Mouse (Mus musculus) MEL (cell line): ENCODE results near the gene Rnf212. TPM values are rescaled to one million over a fixed set of nuclear protein-coding genes. Genes with fewer than 3 reads are reported as not detected.
"Not testable (repeated sequence)": the region's sequence is repeated elsewhere in the genome, so short reads cannot be mapped to it uniquely, and the experiment has no call there.

Experiments
- DNase-seq: peaks from one replicate; pipeline ENCODE4 v3.0.0; 2011; ENCODE audit warnings: low read depth, low spot score
- H3K27ac ChIP-seq: 2 replicates; pipeline ENCODE4 v1.5.1; 2012; ENCODE audit warnings: low read depth, mild to moderate bottlenecking, control low read depth, low read length, moderate library complexity; ENCODE audit not compliant: control insufficient read depth
- H3K27me3 ChIP-seq, 2 experiments: fragments of 150-350 bp in 1 of 2; sonication (generic) in 1 of 2; 2 replicates each; pipeline ENCODE4 v1.6.1; 2012; ENCODE audit warnings: low read length in 2 of 2, mild to moderate bottlenecking in 2 of 2, improper control_type of control experiment in 1 of 2, moderate library complexity in 1 of 2; ENCODE audit not compliant: insufficient read depth in 2 of 2, control insufficient read depth in 1 of 2
- H3K36me3 ChIP-seq, 2 experiments: 2 replicates each; pipeline ENCODE4 v1.6.1; 2012 to 2014; ENCODE audit warnings: low read length in 2 of 2, improper control_type of control experiment in 1 of 2, inconsistent platforms in 1 of 2, mild to moderate bottlenecking in 1 of 2; ENCODE audit not compliant: insufficient read depth in 2 of 2, control insufficient read depth in 1 of 2
- H3K4me1 ChIP-seq, 2 experiments: fragments of 150-350 bp in 1 of 2; sonication (generic) in 1 of 2; 2 replicates each; pipeline ENCODE4 v1.6.1; 2012; ENCODE audit warnings: low read length in 2 of 2, improper control_type of control experiment in 1 of 2, mild to moderate bottlenecking in 1 of 2; ENCODE audit not compliant: insufficient read depth in 2 of 2, control insufficient read depth in 1 of 2
- H3K4me3 ChIP-seq, 2 experiments: fragments of 150-350 bp in 1 of 2; sonication (generic) in 1 of 2; 2 replicates each; pipeline ENCODE4 v1.5.1; 2012; ENCODE audit warnings: low read depth in 2 of 2, low read length in 2 of 2, mild to moderate bottlenecking in 2 of 2, moderate library complexity in 2 of 2, control low read depth in 1 of 2, improper control_type of control experiment in 1 of 2; ENCODE audit not compliant: control insufficient read depth in 1 of 2, insufficient read depth in 1 of 2
- H3K79me2 ChIP-seq: 2 replicates; pipeline ENCODE4 v1.6.1; 2012; ENCODE audit warnings: mild to moderate bottlenecking, low read length, moderate library complexity; ENCODE audit not compliant: control insufficient read depth, poor library complexity, insufficient read depth
- H3K9ac ChIP-seq: 2 replicates; pipeline ENCODE4 v1.6.1; 2012; ENCODE audit warnings: low read depth, mild to moderate bottlenecking, control low read depth, low read length, moderate library complexity; ENCODE audit not compliant: control insufficient read depth, poor library complexity, severe bottlenecking
- H3K9me3 ChIP-seq: fragments of 150-350 bp; sonication (generic); replicated peaks from 2 replicates; pipeline ENCODE4 v1.6.1; 2012; ENCODE audit warnings: mild to moderate bottlenecking, low read length, improper control_type of control experiment, moderate library complexity; ENCODE audit not compliant: insufficient read depth
- BHLHE40 ChIP-seq: IDR thresholded peaks from 2 replicates; pipeline ENCODE4 v1.6.1; 2012; ENCODE audit warnings: low read depth, mild to moderate bottlenecking, inconsistent platforms, low read length, improper control_type of control experiment, borderline replicate concordance
- CHD1 ChIP-seq: IDR thresholded peaks from 2 replicates; pipeline ENCODE4 v1.6.1; 2012; ENCODE audit warnings: low read depth, mild to moderate bottlenecking, inconsistent platforms, low read length, improper control_type of control experiment
- CHD2 ChIP-seq: IDR thresholded peaks from 2 replicates; pipeline ENCODE4 v1.6.1; 2011; ENCODE audit warnings: low read length, improper control_type of control experiment
- GABPA ChIP-seq: IDR thresholded peaks from 2 replicates; pipeline ENCODE4 v1.6.1; 2012; ENCODE audit warnings: low read depth, mild to moderate bottlenecking, inconsistent platforms, low read length, improper control_type of control experiment, moderate library complexity
- HCFC1 ChIP-seq: IDR thresholded peaks from 2 replicates; pipeline ENCODE4 v1.6.1; 2012; ENCODE audit warnings: low read depth, mild to moderate bottlenecking, inconsistent platforms, low read length, improper control_type of control experiment, moderate library complexity
- MAFK ChIP-seq: IDR thresholded peaks from 2 replicates; pipeline ENCODE4 v1.6.1; 2011; ENCODE audit warnings: low read depth, mild to moderate bottlenecking, low read length, improper control_type of control experiment, borderline replicate concordance
- MAX ChIP-seq: IDR thresholded peaks from 2 replicates; pipeline ENCODE4 v1.6.1; 2011; ENCODE audit warnings: low read length, improper control_type of control experiment
- MEF2A ChIP-seq: IDR thresholded peaks from 2 replicates; pipeline ENCODE4 v1.6.1; 2014; ENCODE audit warnings: low read depth, mild to moderate bottlenecking, inconsistent platforms, low read length, improper control_type of control experiment; ENCODE audit not compliant: poor library complexity, insufficient replicate concordance, severe bottlenecking; ENCODE audit errors: extremely low read depth
- MXI1 ChIP-seq: IDR thresholded peaks from 2 replicates; pipeline ENCODE4 v1.6.1; 2011; ENCODE audit warnings: mild to moderate bottlenecking, low read depth, low read length, improper control_type of control experiment
- MYB ChIP-seq: IDR thresholded peaks from 2 replicates; pipeline ENCODE4 v1.6.1; 2011; ENCODE audit warnings: mild to moderate bottlenecking, low read depth, low read length, improper control_type of control experiment
- MYC ChIP-seq: IDR thresholded peaks from 2 replicates; pipeline ENCODE4 v1.6.1; 2011; ENCODE audit warnings: low read depth, mild to moderate bottlenecking, low read length, improper control_type of control experiment, moderate library complexity
- POLR2A ChIP-seq, 2 experiments: IDR thresholded peaks; 2 replicates each; pipeline ENCODE4 v1.6.1; 2011 to 2012; ENCODE audit warnings: low read length in 2 of 2, mild to moderate bottlenecking in 2 of 2, control low read depth in 1 of 2, improper control_type of control experiment in 1 of 2, low read depth in 1 of 2, moderate library complexity in 1 of 2; ENCODE audit not compliant: control insufficient read depth in 1 of 2, insufficient read depth in 1 of 2, poor library complexity in 1 of 2
- POLR2AphosphoS2 ChIP-seq: IDR thresholded peaks from 2 replicates; pipeline ENCODE4 v1.6.1; 2011; ENCODE audit warnings: low read length, improper control_type of control experiment
- RAD21 ChIP-seq: IDR thresholded peaks from 2 replicates; pipeline ENCODE4 v1.6.1; 2011; ENCODE audit warnings: mild to moderate bottlenecking, low read depth, low read length, improper control_type of control experiment
- SIN3A ChIP-seq: IDR thresholded peaks from 2 replicates; pipeline ENCODE4 v1.6.1; 2012; ENCODE audit warnings: low read length, improper control_type of control experiment, inconsistent platforms
- SMC3 ChIP-seq: IDR thresholded peaks from 2 replicates; pipeline ENCODE4 v1.6.1; 2011; ENCODE audit warnings: low read depth, low read length, improper control_type of control experiment
- TAL1 ChIP-seq: IDR thresholded peaks from 2 replicates; pipeline ENCODE4 v1.6.1; 2012; ENCODE audit warnings: mild to moderate bottlenecking, inconsistent platforms, low read length, moderate library complexity, mixed read lengths
- TBP ChIP-seq: IDR thresholded peaks from 2 replicates; pipeline ENCODE4 v1.8.0; 2011; ENCODE audit warnings: low read depth, low read length, improper control_type of control experiment
- USF1 ChIP-seq: IDR thresholded peaks from 2 replicates; pipeline ENCODE4 v1.6.1; 2014; ENCODE audit warnings: low read depth, mild to moderate bottlenecking, inconsistent platforms, low read length, improper control_type of control experiment, moderate library complexity
- ZKSCAN1 ChIP-seq: IDR thresholded peaks from 2 replicates; pipeline ENCODE4 v1.6.1; 2012; ENCODE audit warnings: low read depth, mild to moderate bottlenecking, inconsistent platforms, low read length, improper control_type of control experiment, moderate library complexity
- ZNF384 ChIP-seq: IDR thresholded peaks from 2 replicates; pipeline ENCODE4 v1.6.1; 2012; ENCODE audit warnings: low read depth, mild to moderate bottlenecking, inconsistent platforms, low read length, improper control_type of control experiment
- polyA plus RNA-seq, 2 experiments: library from polyadenylated mRNA; stranded (reverse) in 1 of 2; unstranded in 1 of 2; fragments of >175 nt in 1 of 2; fragments of >200 nt in 1 of 2; gene quantifications; 2 replicates each; pipeline versions ENCODE4 v1.2.1 to v1.2.4; 2012; ENCODE audit warnings: low replicate concordance in 2 of 2, low read depth in 1 of 2; ENCODE audit not compliant: insufficient read length in 2 of 2, insufficient read depth in 1 of 2, missing spikeins in 1 of 2
- total RNA-seq: library from RNA; depleted of rRNA; stranded (reverse); fragments of 300-350 nt; gene quantifications from 2 replicates; pipeline ENCODE4 v1.2.3, GENCODE M21; 2012; rRNA removed

Gene Rnf212
- 0.58 TPM in 1 of 2 replicates, not detected in the other for total RNA-seq
- under 1 TPM in 1 of 2 experiments, not detected in 1; 0.46 TPM for polyA plus RNA-seq

GRCm38 (mm10) chr5:108774630-108775306 is at the start of gene Rnf212:
Gene Rnf212 (minus strand): TSS chr5:108774982.
- Histone ChIP-seq H3K4me1 (no peaks in the 10 kb centered on the region), H3K36me3 (no peaks in the 10 kb centered on the region), H3K4me3 (no peak within 1 kb of the TSS), H3K79me2 (no peaks in the 10 kb centered on the region), H3K27me3 (peaks cover 0 to 2% of the 10 kb centered on the region in 2 experiments; a peak in 2 of 4 replicates), H3K9ac (no peak within 1 kb of the TSS), H3K9me3 (no peaks in the 10 kb centered on the region), H3K27ac (no peak within 1 kb of the TSS)
- TF ChIP-seq MYC: no peak
- no peak for TF ChIP-seq MYB
- TF ChIP-seq CHD1: no peak
- TF ChIP-seq RAD21: no peak
- TF ChIP-seq MAX: no peak
- no peak for TF ChIP-seq MAFK
- TF ChIP-seq HCFC1: no peak
- TF ChIP-seq BHLHE40: no peak
- no peak for TF ChIP-seq SIN3A
- no peak for TF ChIP-seq TBP
- TF ChIP-seq POLR2A (IDR thresholded peaks at IDR 0.05; ENCODE audit: control insufficient read depth in 1 of 2, insufficient read depth in 1 of 2, low read depth in 1 of 2, low read length in 2 of 2, poor library complexity in 1 of 2): no peak
- TF ChIP-seq USF1: no peak
- TF ChIP-seq MXI1: no peak
- TF ChIP-seq SMC3: no peak
- no peak for TF ChIP-seq ZKSCAN1
- TF ChIP-seq GABPA: no peak
- no peak for TF ChIP-seq ZNF384
- no peak for TF ChIP-seq CHD2
- no peak for TF ChIP-seq MEF2A
- TF ChIP-seq TAL1: no peak
- no peak for DNase-seq

DNA sequence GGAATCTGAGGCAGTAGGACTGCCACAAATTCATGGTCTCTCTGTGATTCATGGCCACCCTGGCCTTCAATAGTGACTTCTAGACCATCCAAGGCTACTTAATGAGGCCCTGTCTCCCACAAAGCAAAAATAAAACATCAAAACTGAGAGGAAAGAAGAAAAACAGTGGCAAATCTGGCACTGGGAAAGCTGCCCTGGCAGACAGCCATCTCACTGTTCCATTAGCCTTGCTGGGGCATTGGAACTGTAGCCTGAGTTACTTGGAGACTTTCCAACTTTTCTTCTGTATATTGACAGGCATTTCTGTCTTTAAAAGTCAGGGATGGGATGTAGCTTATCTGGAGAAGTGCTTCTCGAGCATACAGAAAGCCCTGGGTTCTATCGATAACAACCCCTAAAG is 48.5 kb upstream of the Rnf212 start:
- no peaks in the 10 kb centered on the region for H3K27me3 ChIP-seq
- H3K9ac ChIP-seq: no peak overlapping the region
- H3K4me1 ChIP-seq: no peaks in the 10 kb centered on the region
- H3K4me3 ChIP-seq: no peak overlapping the region
- H3K36me3 ChIP-seq: no peaks in the 10 kb centered on the region
- TF ChIP-seq SIN3A (no peak), ZKSCAN1 (no peak), HCFC1 (no peak), ZNF384 (no peak), GABPA (no peak), USF1 (no peak), MYB (no peak), POLR2AphosphoS2 (no peak)
- no peaks in the 10 kb centered on the region for H3K9me3 ChIP-seq
- DNase-seq: no peak
- H3K79me2 ChIP-seq: no peaks in the 10 kb centered on the region
- H3K27ac ChIP-seq: no peak overlapping the region

DNA sequence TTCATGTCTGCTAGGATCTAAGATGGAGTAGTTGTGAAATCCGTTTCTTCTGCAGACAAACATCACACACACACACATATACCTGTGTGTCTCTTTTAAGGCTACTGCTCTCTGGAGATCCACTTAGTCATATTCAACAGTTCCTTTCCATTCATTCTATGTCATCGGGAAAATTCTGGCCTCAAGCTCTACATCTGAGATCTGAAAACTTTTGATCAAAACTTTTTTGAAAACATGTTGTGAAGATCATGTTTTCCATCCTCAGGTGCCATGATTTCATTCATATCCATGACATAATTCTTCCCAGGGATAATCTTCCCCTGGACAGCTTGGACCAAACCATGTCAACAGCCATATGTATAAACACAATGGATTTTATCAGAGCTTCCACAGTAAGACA is 34.0 kb upstream of the Rnf212 start, which contains the start of gene Vmn2r8:
TSS of gene Vmn2r8 (minus strand) at position 101 of the 400 bp plus-strand sequence.
- H3K79me2 ChIP-seq, H3K27ac ChIP-seq, H3K27me3 ChIP-seq, H3K9me3 ChIP-seq, H3K4me3 ChIP-seq, H3K9ac ChIP-seq, DNase-seq, H3K36me3 ChIP-seq, H3K4me1 ChIP-seq: not testable (repeated sequence)
